In the genomic region with DNA sequence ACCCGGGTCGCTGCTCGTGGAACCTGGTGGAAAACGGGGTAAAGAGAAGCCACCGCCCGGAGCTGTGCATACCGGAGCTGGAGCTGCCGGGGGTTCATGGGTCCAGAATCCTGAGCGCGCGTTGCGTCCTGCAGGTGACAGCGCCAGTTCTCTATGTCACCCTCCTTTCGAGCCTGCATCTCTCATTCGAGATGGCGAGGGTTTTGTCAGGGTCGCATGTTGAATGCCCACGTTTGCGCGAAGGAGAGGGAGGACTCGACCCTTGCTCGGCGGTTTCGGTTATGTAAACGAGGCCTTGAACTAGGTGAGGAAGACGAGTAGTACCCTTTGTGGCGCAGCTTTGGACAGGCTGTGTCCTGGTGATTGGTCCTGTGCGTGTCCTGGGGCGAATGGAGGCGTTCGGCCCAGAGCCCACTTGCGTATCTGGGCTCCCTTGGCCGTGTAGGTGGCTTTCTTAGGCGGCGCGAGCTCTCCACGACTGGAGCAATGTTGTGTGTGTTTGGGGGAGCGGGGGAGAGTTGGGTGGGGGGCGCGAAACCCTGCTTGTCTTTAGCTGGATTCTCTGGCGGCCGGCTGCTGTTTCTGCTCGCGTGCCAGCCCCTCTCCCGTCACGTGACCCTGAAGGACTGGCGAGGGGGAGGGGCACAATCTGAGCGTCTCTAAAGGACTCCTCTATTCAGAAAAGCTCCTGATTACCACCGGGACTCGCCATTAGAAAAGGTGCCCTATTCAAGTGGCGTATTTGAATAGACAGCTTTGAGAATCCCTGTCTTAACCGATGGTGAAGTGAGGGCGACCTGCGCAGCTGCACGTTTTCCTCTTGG, we compare ENCODE assay signal across 8 mouse cellular contexts. TPM values are rescaled to one million over a fixed set of nuclear protein-coding genes. Genes with fewer than 3 reads are reported as not detected.
A peak's percentile ranks its signal among the peaks of the same experiment; 100 is the strongest.
DNase-seq lines count a peak whose midpoint lies in the region; ATAC-seq and TF ChIP-seq lines count a peak whose summit lies in the region.

No protein-coding gene starts in this region.

- TF ChIP-seq POLR2A in ES-Bruce4 (IDR thresholded peaks at IDR 0.05; ENCODE audit: insufficient read depth, low read length), result no peak

- no peak overlapping the region for H3K9ac ChIP-seq in ES-Bruce4 (ENCODE audit: low read depth, poor library complexity, severe bottlenecking)
- peak overlapping the region; percentile 64 for H3K9ac ChIP-seq in hindbrain, embryonic 12.5 days
- peak overlapping the region; percentile 45 for H3K9ac ChIP-seq in lung, embryonic 16.5 days (ENCODE audit: low read length)

- H3K4me2 ChIP-seq in hindbrain, embryonic 12.5 days (replicated peaks), result peak overlapping the region; percentile 97
- peak overlapping the region; percentile 99 for H3K4me2 ChIP-seq in lung, embryonic 16.5 days (ENCODE audit: low read depth, low read length)

- no peak for TF ChIP-seq CTCF in ES-Bruce4 (IDR thresholded peaks at IDR 0.05; ENCODE audit: low read depth, low read length)

- no peaks in the 10 kb centered on the region for H3K36me3 ChIP-seq in ES-Bruce4 (ENCODE audit: control insufficient read depth, insufficient read depth, low read length, poor library complexity, severe bottlenecking)
- no peaks in the 10 kb centered on the region for H3K36me3 ChIP-seq in hindbrain, embryonic 12.5 days
- H3K36me3 ChIP-seq in lung, embryonic 16.5 days (ENCODE audit: control insufficient read depth, insufficient read depth, low read length), result no peaks in the 10 kb centered on the region

- under 1% methylated on average over 55 of the region's 55 CpGs for WGBS in hindbrain, embryonic 12.5 days
- WGBS in lung, embryonic 16.5 days, result under 1% methylated on average over 54 of the region's 55 CpGs

- no peak for TF ChIP-seq EP300 in ES-Bruce4 (IDR thresholded peaks at IDR 0.05; ENCODE audit: insufficient read depth, low read depth, low read length)

- peak overlapping the region; percentile 47 for H3K4me3 ChIP-seq in ES-Bruce4 (ENCODE audit: low read depth, low read length)
- peak overlapping the region; percentile 57 for H3K4me3 ChIP-seq in hindbrain, embryonic 12.5 days
- peak overlapping the region; percentile 58 for H3K4me3 ChIP-seq in lung, embryonic 16.5 days (ENCODE audit: low read length)

- no peak overlapping the region for H3K27ac ChIP-seq in ES-Bruce4 (ENCODE audit: insufficient read depth, low read length)
- peak overlapping the region; percentile 53 for H3K27ac ChIP-seq in hindbrain, embryonic 12.5 days
- no peak overlapping the region for H3K27ac ChIP-seq in lung, embryonic 16.5 days (ENCODE audit: low read length)

- no peaks in the 10 kb centered on the region for H3K4me1 ChIP-seq in ES-Bruce4 (ENCODE audit: control insufficient read depth, insufficient read depth, low read length)
- H3K4me1 ChIP-seq in hindbrain, embryonic 12.5 days, result peaks cover 14% of the 10 kb centered on the region
- H3K4me1 ChIP-seq in lung, embryonic 16.5 days (replicated peaks; ENCODE audit: control insufficient read depth, insufficient read depth, low read length), result peaks cover 3% of the 10 kb centered on the region; the same call in 1 of the 2 replicates

- no peaks in the 10 kb centered on the region for H3K9me3 ChIP-seq in ES-Bruce4 (replicated peaks; ENCODE audit: control insufficient read depth, insufficient read depth, low read length, poor library complexity, severe bottlenecking)
- no peaks in the 10 kb centered on the region for H3K9me3 ChIP-seq in hindbrain, embryonic 12.5 days (replicated peaks)
- H3K9me3 ChIP-seq in lung, embryonic 16.5 days (ENCODE audit: control insufficient read depth, low read length), result no peaks in the 10 kb centered on the region

- no peaks in the 10 kb centered on the region for H3K27me3 ChIP-seq in ES-Bruce4 (ENCODE audit: control insufficient read depth, insufficient read depth, low read length, poor library complexity, severe bottlenecking)
- peaks cover 37% of the 10 kb centered on the region for H3K27me3 ChIP-seq in hindbrain, embryonic 12.5 days
- peaks cover 14% of the 10 kb centered on the region for H3K27me3 ChIP-seq in lung, embryonic 16.5 days (ENCODE audit: control insufficient read depth, insufficient read depth, low read depth, low read length)

- peak; percentile 78 for ATAC-seq in hindbrain, embryonic 12.5 days (ENCODE audit: low FRiP score)
- ATAC-seq in lung, embryonic 16.5 days (ENCODE audit: low read depth), result peak; percentile 6; the same call in 1 of the 2 replicates

- DNase-seq in cerebellum, adult 9-11 months, result peak; percentile 88
- peak; percentile 80 for DNase-seq in frontal cortex, postnatal 10 days (ENCODE audit: low spot score in 2 of 2)
- DNase-seq in layer of hippocampus, postnatal 10 days (ENCODE audit: low spot score in 2 of 2), result peak; percentile 78 to 80
- DNase-seq in ovary, postnatal 14 days (ENCODE audit: low spot score), result peak; percentile 41
- peak; percentile 39 for DNase-seq in thymus, postnatal 25 days

RNA-seq across cellular contexts. Expression of a gene that starts 0.8 kb away (rescaled TPM):
- 0.14 and 0.51 TPM in 2 replicates for polyA plus RNA-seq in ES-Bruce4 (2011; ENCODE audit: insufficient read depth, insufficient read length, low read depth, missing spikeins)
- 6.0 TPM in 2 replicates for polyA plus RNA-seq in hindbrain, embryonic 12.5 days (2016; fragmentation: Nextera tagmentation; extraction: Ambion mirVana)
- total RNA-seq in layer of hippocampus, postnatal 10 days (2021), result 100 to 1,000 TPM; 102 TPM
- 1.3 and 1.7 TPM in 2 replicates for polyA plus RNA-seq in lung, embryonic 16.5 days (2015; fragmentation: Nextera tagmentation; extraction: Ambion mirVana)

RNA-seq across cellular contexts. Expression of a gene that starts 46.4 kb away (rescaled TPM):
- not detected in 2 replicates for polyA plus RNA-seq in ES-Bruce4 (2011; ENCODE audit: insufficient read depth, insufficient read length, low read depth, missing spikeins)
- not detected in 2 replicates for polyA plus RNA-seq in hindbrain, embryonic 12.5 days (2016; fragmentation: Nextera tagmentation; extraction: Ambion mirVana)
- not detected for total RNA-seq in layer of hippocampus, postnatal 10 days (2021)
- polyA plus RNA-seq in lung, embryonic 16.5 days (2015; fragmentation: Nextera tagmentation; extraction: Ambion mirVana), result not detected in 2 replicates

RNA-seq across cellular contexts. Expression of a gene that starts 52.1 kb away (rescaled TPM):
- 39.8 and 48.9 TPM in 2 replicates for polyA plus RNA-seq in ES-Bruce4 (2011; ENCODE audit: insufficient read depth, insufficient read length, low read depth, missing spikeins)
- polyA plus RNA-seq in hindbrain, embryonic 12.5 days (2016; fragmentation: Nextera tagmentation; extraction: Ambion mirVana), result 14.0 and 16.0 TPM in 2 replicates
- 1 to 10 TPM; 1.9 to 2.7 TPM for total RNA-seq in layer of hippocampus, postnatal 10 days (2021)
- 14.9 and 15.8 TPM in 2 replicates for polyA plus RNA-seq in lung, embryonic 16.5 days (2015; fragmentation: Nextera tagmentation; extraction: Ambion mirVana)
